Mouse (Mus musculus): ENCODE data around the gene Rspo1. TPM values are rescaled to one million over a fixed set of nuclear protein-coding genes. Genes with fewer than 3 reads are reported as not detected.
A peak's percentile ranks its signal among the peaks of the same experiment; 100 is the strongest.

Rspo1 gene
- polyA plus RNA-seq, 1 experiment from 2014 or later, result 56.2 TPM

DNA sequence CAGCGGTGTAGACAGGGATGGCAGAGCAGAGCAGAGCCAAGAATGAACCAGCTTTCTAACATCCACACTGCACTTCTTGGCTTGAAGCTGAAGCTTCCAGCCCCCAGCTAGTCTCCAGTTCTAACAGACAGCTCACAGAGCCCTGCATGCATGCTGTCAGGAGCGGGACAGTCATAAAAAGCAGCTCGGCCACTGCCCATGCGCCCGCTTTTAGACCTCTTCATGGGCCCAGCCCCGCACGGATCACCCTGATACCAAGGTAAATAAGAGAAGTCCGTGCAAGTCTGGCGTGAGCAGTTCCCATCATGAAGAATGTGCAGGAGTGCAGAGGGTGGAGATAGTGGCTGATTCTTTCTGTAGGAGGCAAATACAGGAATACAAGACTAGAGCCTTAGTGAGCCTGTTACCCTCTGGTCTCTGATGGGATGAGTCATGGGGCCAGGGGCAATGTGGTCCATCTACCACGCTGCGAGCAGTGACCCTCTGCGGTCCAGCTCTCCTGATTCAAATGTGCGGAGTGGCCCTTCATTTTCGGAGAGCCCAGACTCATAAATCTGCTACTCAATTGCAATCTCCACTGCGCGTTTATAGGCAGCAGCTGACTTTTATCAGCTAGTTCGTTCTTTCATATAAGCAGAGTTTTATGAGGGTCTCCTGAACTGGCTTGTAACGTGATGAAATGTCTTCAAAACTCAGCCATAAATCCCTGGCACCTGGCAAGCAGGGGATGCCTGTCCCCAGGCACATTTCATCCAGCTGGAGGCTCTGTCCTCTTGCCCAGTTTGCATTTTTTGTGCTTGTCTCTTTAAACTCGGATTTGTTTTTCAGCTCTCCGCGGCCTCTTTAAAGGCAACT is 35.8 kb upstream of the Rspo1 start:
- H3K27ac ChIP-seq (ENCODE audit: low read depth, low read length), result no peak overlapping the region
- no peaks in the 10 kb centered on the region for H3K4me1 ChIP-seq (replicated peaks; ENCODE audit: control insufficient read depth, insufficient read depth, low read length)
- ATAC-seq (replicated peaks; ENCODE audit: low FRiP score) (no peak), DNase-seq (ENCODE audit: low spot score) (no peak)
- no peak overlapping the region for H3K9ac ChIP-seq (ENCODE audit: low read length)
- no peak overlapping the region for H3K4me2 ChIP-seq (ENCODE audit: low read depth, low read length, severe bottlenecking)
- WGBS, result 88% methylated on average over 21 of the region's 21 CpGs
- H3K9me3 ChIP-seq (ENCODE audit: control insufficient read depth, low read length), result no peaks in the 10 kb centered on the region
- no peak overlapping the region for H3K4me3 ChIP-seq (ENCODE audit: low read depth, low read length)
- H3K27me3 ChIP-seq (ENCODE audit: control insufficient read depth, insufficient read depth, low read length), result no peaks in the 10 kb centered on the region
- no peaks in the 10 kb centered on the region for H3K36me3 ChIP-seq (ENCODE audit: control insufficient read depth, insufficient read depth, low read length)

DNA sequence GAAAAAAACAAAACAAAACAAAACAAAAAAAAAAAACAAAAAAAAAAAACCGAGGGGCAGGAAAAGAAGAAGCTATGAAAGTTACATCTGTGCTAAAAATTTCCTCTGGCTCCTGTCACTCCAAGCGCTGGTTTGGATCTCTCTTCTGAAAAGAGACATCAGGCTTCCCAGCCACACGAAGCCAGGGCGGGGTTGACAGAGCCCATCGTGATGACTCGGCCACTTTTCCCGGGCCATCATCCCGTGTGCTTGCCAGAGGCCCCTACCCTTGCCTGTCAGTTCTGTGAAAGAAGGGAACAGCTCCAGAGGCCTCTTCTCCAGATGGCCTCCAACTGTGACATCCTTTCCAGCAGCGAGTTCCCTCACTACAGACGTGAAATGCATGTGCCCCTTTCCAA is 35.2 kb upstream of the Rspo1 start:
- Histone ChIP-seq H3K4me1 (replicated peaks; ENCODE audit: control insufficient read depth, insufficient read depth, low read length) (no peaks in the 10 kb centered on the region), H3K9me3 (ENCODE audit: control insufficient read depth, low read length) (no peaks in the 10 kb centered on the region)
- 58% methylated on average over 10 of the region's 10 CpGs for WGBS

DNA sequence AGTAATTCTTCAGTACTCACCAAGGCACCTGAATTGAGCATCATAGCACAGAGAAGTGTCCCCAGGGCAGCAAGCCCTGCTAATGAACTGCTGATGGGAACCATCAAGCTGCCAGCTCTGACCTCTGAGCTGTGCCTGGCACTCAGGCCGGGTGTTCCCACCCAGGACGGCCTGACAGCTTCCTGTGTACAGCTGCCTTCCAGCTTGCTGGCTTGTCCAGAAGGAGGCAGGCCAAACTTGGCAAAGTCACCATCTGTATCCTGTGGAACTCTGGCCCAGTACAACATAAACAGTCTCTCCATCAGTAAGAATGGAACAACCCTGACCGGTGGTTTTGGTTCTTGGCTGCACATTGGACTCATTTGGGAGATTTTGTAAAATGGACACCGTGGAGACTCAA is 32.7 kb upstream of the Rspo1 start:
- no peak overlapping the region for H3K4me2 ChIP-seq (ENCODE audit: low read depth, low read length, severe bottlenecking)
- H3K27ac ChIP-seq (ENCODE audit: low read depth, low read length), result no peak overlapping the region
- H3K9ac ChIP-seq (ENCODE audit: low read length), result no peak overlapping the region
- no peaks in the 10 kb centered on the region for H3K9me3 ChIP-seq (ENCODE audit: control insufficient read depth, low read length)
- H3K4me1 ChIP-seq (replicated peaks; ENCODE audit: control insufficient read depth, insufficient read depth, low read length), result no peaks in the 10 kb centered on the region
- no peak overlapping the region for H3K4me3 ChIP-seq (ENCODE audit: low read depth, low read length)
- ATAC-seq (replicated peaks; ENCODE audit: low FRiP score) (no peak), DNase-seq (ENCODE audit: low spot score) (no peak)
- no peaks in the 10 kb centered on the region for H3K27me3 ChIP-seq (ENCODE audit: control insufficient read depth, insufficient read depth, low read length)
- WGBS, result 66% methylated on average over 4 of the region's 4 CpGs
- H3K36me3 ChIP-seq (ENCODE audit: control insufficient read depth, insufficient read depth, low read length), result no peaks in the 10 kb centered on the region

More for the DNA sequence above, 35.2 kb upstream of the Rspo1 start:
- Histone ChIP-seq H3K36me3 (ENCODE audit: control insufficient read depth, insufficient read depth, low read length) (no peaks in the 10 kb centered on the region), H3K9ac (ENCODE audit: low read length) (no peak overlapping the region), H3K27ac (ENCODE audit: low read depth, low read length) (no peak overlapping the region), H3K4me2 (ENCODE audit: low read depth, low read length, severe bottlenecking) (no peak overlapping the region), H3K27me3 (ENCODE audit: control insufficient read depth, insufficient read depth, low read length) (no peaks in the 10 kb centered on the region), H3K4me3 (ENCODE audit: low read depth, low read length) (no peak overlapping the region)
- ATAC-seq (replicated peaks; ENCODE audit: low FRiP score) (no peak), DNase-seq (ENCODE audit: low spot score) (no peak)

DNA sequence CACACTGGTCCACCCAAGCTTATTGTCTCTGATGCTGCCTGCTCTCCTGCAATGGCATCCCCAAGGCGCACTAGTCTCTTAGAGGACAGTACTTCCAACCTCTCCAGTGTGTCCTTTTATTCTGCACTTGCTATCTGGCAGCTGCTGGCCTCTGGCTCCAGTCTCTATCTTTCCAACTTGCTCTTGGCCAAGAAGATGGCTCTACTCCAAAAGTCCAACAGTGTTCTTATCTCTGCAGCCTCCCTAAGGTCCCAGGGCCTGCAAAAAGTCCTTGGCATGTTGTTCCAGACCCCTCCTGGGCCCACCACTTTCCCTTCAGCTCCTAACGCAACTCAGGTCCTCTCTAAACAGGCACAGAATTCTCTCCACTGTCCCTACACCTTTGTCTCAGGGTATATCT is 28.9 kb upstream of the Rspo1 start:
- Histone ChIP-seq H3K9me3 (ENCODE audit: control insufficient read depth, low read length) (no peaks in the 10 kb centered on the region), H3K36me3 (ENCODE audit: control insufficient read depth, insufficient read depth, low read length) (no peaks in the 10 kb centered on the region), H3K4me2 (ENCODE audit: low read depth, low read length, severe bottlenecking) (no peak overlapping the region), H3K4me3 (ENCODE audit: low read depth, low read length) (no peak overlapping the region), H3K9ac (ENCODE audit: low read length) (no peak overlapping the region), H3K27ac (ENCODE audit: low read depth, low read length) (no peak overlapping the region), H3K27me3 (ENCODE audit: control insufficient read depth, insufficient read depth, low read length) (no peaks in the 10 kb centered on the region), H3K4me1 (replicated peaks; ENCODE audit: control insufficient read depth, insufficient read depth, low read length) (no peaks in the 10 kb centered on the region)
- DNase-seq (ENCODE audit: low spot score) (no peak), ATAC-seq (replicated peaks; ENCODE audit: low FRiP score) (no peak)
- whole genome bisulfite sequencing, result 85% methylated on average over 2 of the region's 2 CpGs

DNA sequence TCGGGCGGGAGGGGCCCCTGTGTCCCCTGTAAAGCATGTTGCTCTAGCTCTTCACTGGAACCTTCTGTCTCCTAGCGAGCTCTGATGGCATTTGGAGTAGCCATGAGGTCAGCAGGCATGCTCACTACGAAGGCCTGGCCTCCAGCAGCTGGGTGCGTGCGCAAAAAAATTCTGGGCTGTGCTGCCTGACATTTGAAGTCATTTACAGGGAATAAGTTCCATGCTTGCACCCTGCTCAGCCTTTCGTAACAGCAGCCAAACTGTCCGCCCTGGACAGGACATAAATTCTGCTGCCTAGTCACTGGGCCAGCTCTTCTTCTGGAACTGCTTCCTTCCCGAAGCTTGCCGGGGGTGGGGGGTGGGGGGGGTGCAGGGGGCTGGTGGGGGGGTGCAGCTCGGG is 27.2 kb upstream of the Rspo1 start:
- H3K27ac ChIP-seq (ENCODE audit: low read depth, low read length), result no peak overlapping the region
- no peaks in the 10 kb centered on the region for H3K27me3 ChIP-seq (ENCODE audit: control insufficient read depth, insufficient read depth, low read length)
- ATAC-seq (replicated peaks; ENCODE audit: low FRiP score) (no peak), DNase-seq (ENCODE audit: low spot score) (no peak)
- no peak overlapping the region for H3K4me3 ChIP-seq (ENCODE audit: low read depth, low read length)
- WGBS, result 69% methylated on average over 11 of the region's 11 CpGs
- no peak overlapping the region for H3K9ac ChIP-seq (ENCODE audit: low read length)
- no peak overlapping the region for H3K4me2 ChIP-seq (ENCODE audit: low read depth, low read length, severe bottlenecking)
- no peaks in the 10 kb centered on the region for H3K36me3 ChIP-seq (ENCODE audit: control insufficient read depth, insufficient read depth, low read length)
- H3K4me1 ChIP-seq (replicated peaks; ENCODE audit: control insufficient read depth, insufficient read depth, low read length), result no peaks in the 10 kb centered on the region
- H3K9me3 ChIP-seq (ENCODE audit: control insufficient read depth, low read length), result no peaks in the 10 kb centered on the region

DNA sequence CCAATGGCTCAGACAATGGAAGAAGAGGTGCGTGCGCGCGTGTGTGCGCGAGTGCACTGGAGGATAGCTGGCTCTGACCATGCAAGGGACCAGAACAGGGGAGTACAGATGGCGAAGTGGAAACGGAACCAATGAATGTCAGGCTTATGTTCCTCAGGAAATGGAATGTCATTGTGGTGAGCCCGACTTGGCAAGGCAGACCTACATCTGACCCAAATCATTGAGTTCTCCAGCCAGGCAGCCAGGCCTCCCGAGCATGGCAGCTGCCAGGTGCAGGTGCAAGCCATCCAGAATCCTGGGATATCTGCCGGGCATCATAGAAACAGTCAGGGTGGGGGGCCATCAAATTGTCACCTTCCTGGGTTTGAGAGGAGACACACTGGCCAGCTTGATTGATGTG is 25.3 kb upstream of the Rspo1 start:
- Histone ChIP-seq H3K27me3 (ENCODE audit: control insufficient read depth, insufficient read depth, low read length) (no peaks in the 10 kb centered on the region), H3K4me3 (ENCODE audit: low read depth, low read length) (no peak overlapping the region), H3K9me3 (ENCODE audit: control insufficient read depth, low read length) (no peaks in the 10 kb centered on the region), H3K9ac (ENCODE audit: low read length) (no peak overlapping the region), H3K36me3 (ENCODE audit: control insufficient read depth, insufficient read depth, low read length) (no peaks in the 10 kb centered on the region), H3K4me2 (ENCODE audit: low read depth, low read length, severe bottlenecking) (no peak overlapping the region), H3K4me1 (replicated peaks; ENCODE audit: control insufficient read depth, insufficient read depth, low read length) (peaks cover 7% of the 10 kb centered on the region; the same call in 1 of the 2 replicates), H3K27ac (ENCODE audit: low read depth, low read length) (no peak overlapping the region)
- 94% methylated on average over 11 of the region's 11 CpGs for WGBS
- ATAC-seq (replicated peaks; ENCODE audit: low FRiP score), result no peak
- no peak for DNase-seq (ENCODE audit: low spot score)

DNA sequence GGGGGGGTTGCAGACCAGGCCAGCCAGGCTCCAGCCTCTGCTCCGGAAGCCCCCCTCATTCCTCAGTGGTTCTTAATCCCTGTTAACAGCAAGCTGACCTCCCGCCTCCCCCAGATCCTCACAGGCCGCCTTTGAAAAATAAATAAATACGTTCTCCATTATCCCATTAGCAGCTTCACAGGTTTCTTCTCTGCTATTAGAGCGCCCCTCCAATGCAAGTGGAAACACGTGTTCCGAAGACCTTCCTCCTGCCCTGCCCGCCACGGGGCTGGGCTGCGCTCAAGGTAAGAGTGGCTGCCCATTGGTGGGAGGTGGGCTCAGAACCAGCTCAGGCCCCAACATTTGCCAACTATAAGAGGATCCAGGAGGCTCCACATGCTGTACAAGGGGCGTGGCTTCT is 23.7 kb upstream of the Rspo1 start:
- H3K27ac ChIP-seq (ENCODE audit: low read depth, low read length), result no peak overlapping the region
- 50% methylated on average over 11 of the region's 11 CpGs for WGBS
- no peak for ATAC-seq (replicated peaks; ENCODE audit: low FRiP score)

DNA sequence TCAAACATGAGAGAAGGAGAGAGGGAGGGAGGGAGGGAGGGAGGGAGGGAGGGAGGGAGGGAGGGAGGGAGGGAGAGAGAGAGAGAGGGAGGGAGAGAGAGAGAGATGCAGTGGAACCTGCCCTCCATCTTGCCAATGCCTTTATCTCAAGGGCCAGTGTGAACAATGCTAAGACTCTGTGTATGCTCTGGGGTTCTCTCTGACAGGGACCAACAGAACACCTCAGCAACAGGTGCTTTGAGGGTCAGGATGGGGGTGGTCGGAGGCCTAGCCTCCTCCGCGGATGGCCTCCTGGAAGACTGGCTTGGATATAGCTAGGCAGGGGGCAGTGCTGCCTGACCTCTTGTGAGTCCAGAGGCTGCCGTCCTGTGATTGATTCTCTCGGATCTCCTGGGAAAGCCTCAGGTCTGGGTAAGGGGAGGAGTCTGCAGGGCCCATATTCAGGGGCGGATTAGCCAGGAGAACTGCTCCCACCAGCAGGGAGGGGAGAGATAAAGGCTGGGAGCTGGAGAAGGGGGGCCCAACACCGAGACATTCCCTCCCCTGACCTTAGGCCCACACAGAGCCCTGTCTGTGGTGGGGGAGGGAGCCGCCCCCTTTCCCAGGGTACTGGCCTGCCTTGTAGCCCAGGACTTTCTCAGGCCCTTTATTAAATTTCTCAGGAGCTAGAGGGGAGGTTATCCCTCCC is 21.2 kb upstream of the Rspo1 start:
- 6% methylated on average over 8 of the region's 8 CpGs for WGBS

More for the DNA sequence above, 23.7 kb upstream of the Rspo1 start:
- peaks cover 7% of the 10 kb centered on the region; the same call in 1 of the 2 replicates for H3K4me1 ChIP-seq (replicated peaks; ENCODE audit: control insufficient read depth, insufficient read depth, low read length)
- no peak for DNase-seq (ENCODE audit: low spot score)
- H3K9me3 ChIP-seq (ENCODE audit: control insufficient read depth, low read length), result no peaks in the 10 kb centered on the region
- no peak overlapping the region for H3K4me2 ChIP-seq (ENCODE audit: low read depth, low read length, severe bottlenecking)
- H3K36me3 ChIP-seq (ENCODE audit: control insufficient read depth, insufficient read depth, low read length), result no peaks in the 10 kb centered on the region
- no peak overlapping the region for H3K9ac ChIP-seq (ENCODE audit: low read length)
- H3K4me3 ChIP-seq (ENCODE audit: low read depth, low read length), result no peak overlapping the region
- H3K27me3 ChIP-seq (ENCODE audit: control insufficient read depth, insufficient read depth, low read length), result no peaks in the 10 kb centered on the region

More for the DNA sequence above, 21.2 kb upstream of the Rspo1 start:
- ATAC-seq (replicated peaks; ENCODE audit: low FRiP score) (peak; percentile 88), DNase-seq (ENCODE audit: low spot score) (peak; percentile 82)
- peak overlapping the region; percentile 76 for H3K27ac ChIP-seq (ENCODE audit: low read depth, low read length)
- no peak overlapping the region for H3K4me2 ChIP-seq (ENCODE audit: low read depth, low read length, severe bottlenecking)
- H3K36me3 ChIP-seq (ENCODE audit: control insufficient read depth, insufficient read depth, low read length), result no peaks in the 10 kb centered on the region
- H3K4me3 ChIP-seq (ENCODE audit: low read depth, low read length), result no peak overlapping the region
- no peaks in the 10 kb centered on the region for H3K9me3 ChIP-seq (ENCODE audit: control insufficient read depth, low read length)
- peaks cover 17% of the 10 kb centered on the region for H3K4me1 ChIP-seq (replicated peaks; ENCODE audit: control insufficient read depth, insufficient read depth, low read length)
- no peak overlapping the region; the same call in 1 of the 2 replicates for H3K9ac ChIP-seq (ENCODE audit: low read length)
- H3K27me3 ChIP-seq (ENCODE audit: control insufficient read depth, insufficient read depth, low read length), result no peaks in the 10 kb centered on the region
